In the genomic region with DNA sequence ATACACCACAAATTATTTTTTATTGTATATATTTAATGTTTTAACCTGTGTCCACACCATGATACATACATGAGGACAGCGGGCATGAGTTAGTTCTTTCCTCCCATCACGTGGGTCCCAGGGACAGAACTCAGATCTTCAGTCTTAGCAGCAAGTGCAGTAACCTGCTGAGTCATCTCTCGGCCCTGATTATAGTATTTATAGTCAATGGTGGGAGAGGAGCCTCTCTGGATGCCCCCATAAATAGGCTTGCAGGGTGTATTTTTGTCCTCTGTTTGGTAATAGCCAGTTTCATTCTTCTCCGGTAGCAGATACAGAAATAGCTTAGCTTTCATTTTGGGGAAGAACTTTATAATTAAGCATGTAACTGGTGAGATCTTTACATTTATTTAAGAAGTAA, we compare ENCODE assay signal across 24 mouse cellular contexts.
A peak's percentile ranks its signal among the peaks of the same experiment; 100 is the strongest.
DNase-seq lines count a peak whose midpoint lies in the region; ATAC-seq and TF ChIP-seq lines count a peak whose summit lies in the region.
"Had no signal": no experiment of that assay in that cellular context is flagged by ENCODE, and none has a peak within 500 bp of the region (broad histone marks: within the 10 kb centered on the region; RNA-seq: fewer than 3 reads in every experiment).

No protein-coding gene starts in this region.

- H3K4me1 ChIP-seq in heart, embryonic 15.5 days (replicated peaks), result peaks cover 22% of the 10 kb centered on the region
- H3K4me1 ChIP-seq in embryonic facial prominence, embryonic 10.5 days, result peaks cover 19% of the 10 kb centered on the region

- 48% methylated on average over 4 of the region's 4 CpGs for WGBS in heart, embryonic 15.5 days
- 83% methylated on average over 4 of the region's 4 CpGs for WGBS in embryonic facial prominence, embryonic 10.5 days

- ATAC-seq in heart, embryonic 15.5 days (replicated peaks; ENCODE audit: insufficient number of reproducible peaks, insufficient read depth, low FRiP score, low read depth), result 0 out of 2 replicates have a peak, but pooled peaks have one; percentile 18
- ATAC-seq in cerebellum, adult (ENCODE audit: insufficient number of reproducible peaks, low FRiP score, low TSS enrichment), result no peak
- ATAC-seq: forebrain, embryonic 14.5 days; intestine, postnatal 0 days; midbrain, embryonic 16.5 days had no signal

- DNase-seq in heart, adult 11 months, result peak; percentile 90
- DNase-seq in heart, postnatal 36 days, result no peak
- DNase-seq in layer of hippocampus, adult 2 months (ENCODE audit: low spot score in 2 of 2), result no peak
- DNase-seq in layer of hippocampus, adult 11-12 months (ENCODE audit: low spot score), result no peak
- no peak for DNase-seq in embryonic facial prominence, embryonic 10.5 days (ENCODE audit: low spot score)
- DNase-seq: adrenal gland, postnatal 36 days; cerebellum, adult 18-20 months; cerebellum, postnatal 36 days; gastrocnemius, adult 2 months; kidney, postnatal 25 days; liver, embryonic 13.5 days; lung, adult 2 months; lung, postnatal 14 days; right cerebral cortex, adult 18-20 months; thymus, postnatal 25 days had no signal

- no peak for TF ChIP-seq CTCF in layer of hippocampus, adult 2 months (conservative IDR thresholded peaks at IDR 0.05)

- no peaks in the 10 kb centered on the region for H3K27me3 ChIP-seq in heart, embryonic 15.5 days
- no peaks in the 10 kb centered on the region for H3K27me3 ChIP-seq in embryonic facial prominence, embryonic 10.5 days (replicated peaks; ENCODE audit: low read depth, poor library complexity, severe bottlenecking)
- H3K27me3 ChIP-seq: embryonic facial prominence, embryonic 15.5 days; hindbrain, embryonic 12.5 days; liver, embryonic 13.5 days; neural tube, embryonic 15.5 days; stomach, embryonic 15.5 days had no signal

- H3K9me3 ChIP-seq in heart, embryonic 15.5 days (replicated peaks), result no peaks in the 10 kb centered on the region
- H3K9me3 ChIP-seq in embryonic facial prominence, embryonic 10.5 days, result no peaks in the 10 kb centered on the region
- H3K9me3 ChIP-seq: embryonic facial prominence, embryonic 15.5 days; hindbrain, embryonic 12.5 days; liver, embryonic 13.5 days; neural tube, embryonic 15.5 days; stomach, embryonic 15.5 days had no signal

- intact Hi-C loops in heart, postnatal 36 days (cut with DNase I), result no loop called here

- H3K4me2 ChIP-seq in heart, embryonic 15.5 days, result no peak overlapping the region
- H3K4me2 ChIP-seq: embryonic facial prominence, embryonic 15.5 days; hindbrain, embryonic 12.5 days; liver, embryonic 13.5 days; neural tube, embryonic 15.5 days; stomach, embryonic 15.5 days had no signal

- no peaks in the 10 kb centered on the region for H3K36me3 ChIP-seq in heart, embryonic 15.5 days
- H3K36me3 ChIP-seq in embryonic facial prominence, embryonic 10.5 days (replicated peaks), result no peaks in the 10 kb centered on the region
- H3K36me3 ChIP-seq: embryonic facial prominence, embryonic 15.5 days; hindbrain, embryonic 12.5 days; liver, embryonic 13.5 days; neural tube, embryonic 15.5 days; stomach, embryonic 15.5 days had no signal

- no peak overlapping the region for H3K4me3 ChIP-seq in layer of hippocampus, adult 2 months
- no peak overlapping the region for H3K4me3 ChIP-seq in heart, embryonic 15.5 days
- no peak overlapping the region for H3K4me3 ChIP-seq in embryonic facial prominence, embryonic 10.5 days
- H3K4me3 ChIP-seq: embryonic facial prominence, embryonic 15.5 days; gastrocnemius, adult 2 months; hindbrain, embryonic 12.5 days; liver, embryonic 13.5 days; neural tube, embryonic 15.5 days; stomach, embryonic 15.5 days had no signal

- no peak overlapping the region for H3K9ac ChIP-seq in heart, embryonic 15.5 days
- H3K9ac ChIP-seq: embryonic facial prominence, embryonic 15.5 days; hindbrain, embryonic 12.5 days; liver, embryonic 13.5 days; neural tube, embryonic 15.5 days; stomach, embryonic 15.5 days had no signal

- H3K27ac ChIP-seq in layer of hippocampus, adult 2 months, result peak overlapping the region; percentile 8; the same call in 1 of the 2 replicates
- 0 out of 2 replicates have a peak overlapping the region, but pooled peaks have one; percentile 15 for H3K27ac ChIP-seq in heart, embryonic 15.5 days
- H3K27ac ChIP-seq in embryonic facial prominence, embryonic 10.5 days (replicated peaks), result no peak overlapping the region
- H3K27ac ChIP-seq: embryonic facial prominence, embryonic 15.5 days; gastrocnemius, adult 2 months; hindbrain, embryonic 12.5 days; liver, embryonic 13.5 days; neural tube, embryonic 15.5 days; stomach, embryonic 15.5 days had no signal
